In genomic region chr7:100160006-100160405, GRCm38 (mm10) we compare ENCODE assay signal across 8 mouse cellular contexts. TPM values are rescaled to one million over a fixed set of nuclear protein-coding genes. Genes with fewer than 3 reads are reported as not detected.
DNase-seq lines count a peak whose midpoint lies in the region; ATAC-seq and TF ChIP-seq lines count a peak whose summit lies in the region.

No protein-coding gene starts in this region.

- H3K4me1 ChIP-seq in thymus, adult 2 months (replicated peaks; ENCODE audit: control insufficient read depth, insufficient read depth, low read length), result peaks cover 5% of the 10 kb centered on the region
- peaks cover 6% of the 10 kb centered on the region for H3K4me1 ChIP-seq in intestine, embryonic 15.5 days (replicated peaks)
- no peaks in the 10 kb centered on the region for H3K4me1 ChIP-seq in neural tube, embryonic 11.5 days (ENCODE audit: control insufficient read depth, insufficient read depth, low read length)

- DNase-seq in gastrocnemius, postnatal 14 days, result peak; percentile 17
- no peak for DNase-seq in gastrocnemius, postnatal 25 days
- DNase-seq in thymus, adult 2 months, result no peak
- DNase-seq in thymus, postnatal 10 days (ENCODE audit: low spot score in 2 of 2), result no peak
- no peak for DNase-seq in neural tube, embryonic 11.5 days (ENCODE audit: low spot score)
- no peak for DNase-seq in gastrocnemius, adult 18-20 months (ENCODE audit: low spot score)

- TF ChIP-seq POLR2A in thymus, adult 2 months (IDR thresholded peaks at IDR 0.05; ENCODE audit: control insufficient read depth, extremely low read depth, insufficient read depth, low read length, poor library complexity), result no peak

- H3K27ac ChIP-seq in thymus, adult 2 months (ENCODE audit: control insufficient read depth, insufficient read depth, low read length), result no peak overlapping the region
- 0 out of 2 replicates have a peak overlapping the region, but pooled peaks have one; percentile 99 for H3K27ac ChIP-seq in intestine, embryonic 15.5 days
- H3K27ac ChIP-seq in neural tube, embryonic 11.5 days (ENCODE audit: low read depth, low read length), result 0 out of 2 replicates have a peak overlapping the region, but pooled peaks have one; percentile 94

- ATAC-seq in intestine, embryonic 15.5 days, result peak; percentile 9; the same call in 1 of the 2 replicates
- ATAC-seq in neural tube, embryonic 11.5 days (ENCODE audit: insufficient read depth, low FRiP score, low TSS enrichment), result no peak
- no peak for ATAC-seq in inflammation-experienced regulatory T-cells, adult 6 months

- peak overlapping the region; percentile 94 for H3K9ac ChIP-seq in intestine, embryonic 15.5 days
- H3K9ac ChIP-seq in neural tube, embryonic 11.5 days (ENCODE audit: low read length), result peak overlapping the region; percentile 88; the same call in 1 of the 2 replicates

- intact Hi-C loops in gastrocnemius, postnatal 14 days (cut with DNase I; ENCODE audit: low total_unique reads), result no loop called here

- H3K36me3 ChIP-seq in thymus, adult 2 months (ENCODE audit: control insufficient read depth, insufficient read depth, low read length), result no peaks in the 10 kb centered on the region
- H3K36me3 ChIP-seq in intestine, embryonic 15.5 days, result no peaks in the 10 kb centered on the region
- no peaks in the 10 kb centered on the region for H3K36me3 ChIP-seq in neural tube, embryonic 11.5 days (ENCODE audit: control insufficient read depth, insufficient read depth, low read length)

- no peaks in the 10 kb centered on the region for H3K27me3 ChIP-seq in thymus, adult 2 months (ENCODE audit: control insufficient read depth, insufficient read depth, low read length)
- no peaks in the 10 kb centered on the region for H3K27me3 ChIP-seq in intestine, embryonic 15.5 days (replicated peaks)
- H3K27me3 ChIP-seq in neural tube, embryonic 11.5 days (ENCODE audit: control insufficient read depth, insufficient read depth, low read length), result no peaks in the 10 kb centered on the region

- H3K9me3 ChIP-seq in intestine, embryonic 15.5 days, result no peaks in the 10 kb centered on the region
- no peaks in the 10 kb centered on the region for H3K9me3 ChIP-seq in neural tube, embryonic 11.5 days (ENCODE audit: control insufficient read depth, low read length)

- 68% methylated on average over 7 of the region's 7 CpGs for WGBS in thymus, adult 2 months
- WGBS in intestine, embryonic 15.5 days, result 60% methylated on average over 7 of the region's 7 CpGs
- WGBS in neural tube, embryonic 11.5 days, result 74% methylated on average over 7 of the region's 7 CpGs

- peak overlapping the region; percentile 95 for H3K4me2 ChIP-seq in intestine, embryonic 15.5 days (replicated peaks)
- peak overlapping the region; percentile 93 for H3K4me2 ChIP-seq in neural tube, embryonic 11.5 days (ENCODE audit: low read depth)

- no peak for TF ChIP-seq CTCF in thymus, adult 2 months (IDR thresholded peaks at IDR 0.05; ENCODE audit: borderline replicate concordance, control insufficient read depth, extremely low read depth, insufficient read depth, low read length, poor library complexity)

- H3K4me3 ChIP-seq in thymus, adult 2 months (ENCODE audit: control insufficient read depth, insufficient read depth, low read length), result peak overlapping the region; percentile 86; the same call in 1 of the 2 replicates
- H3K4me3 ChIP-seq in intestine, embryonic 15.5 days (replicated peaks), result peak overlapping the region; percentile 94
- H3K4me3 ChIP-seq in neural tube, embryonic 11.5 days (ENCODE audit: low read depth, low read length), result peak overlapping the region; percentile 76

RNA-seq across cellular contexts. Expression of gene Lipt2, which starts 0.9 kb away (rescaled TPM):
- 1 to 10 TPM; 4.7 to 5.9 TPM for total RNA-seq in gastrocnemius, postnatal 14 days (2021)
- 1 to 10 TPM; 4.1 to 4.2 TPM for total RNA-seq in gastrocnemius, postnatal 25 days (2021)
- 4.3 and 4.7 TPM in 2 replicates for polyA plus RNA-seq in thymus, adult 2 months (2012; rRNA removed)
- polyA plus RNA-seq in intestine, embryonic 15.5 days (2015; fragmentation: Nextera tagmentation; extraction: Ambion mirVana), result 21.9 and 23.0 TPM in 2 replicates
- polyA plus RNA-seq in neural tube, embryonic 11.5 days (2014; fragmentation: Nextera tagmentation; extraction: Ambion mirVana), result 22.9 and 24.2 TPM in 2 replicates
- total RNA-seq in gastrocnemius, adult 18-20 months (2021), result 1 to 10 TPM; 3.9 to 4.3 TPM
- under 1 TPM in 2 of 3 experiments, not detected in 1; 0.21 to 0.82 TPM for polyA plus RNA-seq in inflammation-experienced regulatory T-cells, adult 6 months (2017; shearing (Covaris generic))

RNA-seq across cellular contexts. Expression of gene Kcne3, which starts 16.3 kb away (rescaled TPM):
- total RNA-seq in gastrocnemius, postnatal 14 days (2021), result under 1 TPM; 0.59 to 0.60 TPM
- total RNA-seq in gastrocnemius, postnatal 25 days (2021), result under 1 TPM in 1 of 2 experiments, not detected in 1; 0.70 TPM
- 0.97 and 1.7 TPM in 2 replicates for polyA plus RNA-seq in thymus, adult 2 months (2012; rRNA removed)
- polyA plus RNA-seq in intestine, embryonic 15.5 days (2015; fragmentation: Nextera tagmentation; extraction: Ambion mirVana), result 58.7 and 63.1 TPM in 2 replicates
- polyA plus RNA-seq in neural tube, embryonic 11.5 days (2014; fragmentation: Nextera tagmentation; extraction: Ambion mirVana), result 2.4 and 3.8 TPM in 2 replicates
- total RNA-seq in gastrocnemius, adult 18-20 months (2021), result under 1 TPM; 0.39 to 0.55 TPM
- not detected for polyA plus RNA-seq in inflammation-experienced regulatory T-cells, adult 6 months (2017; shearing (Covaris generic))

RNA-seq across cellular contexts. Expression of gene Pold3, which starts 38.6 kb away (rescaled TPM):
- total RNA-seq in gastrocnemius, postnatal 14 days (2021), result 1 to 10 TPM; 5.6 to 6.4 TPM
- total RNA-seq in gastrocnemius, postnatal 25 days (2021), result 1 to 10 TPM; 5.1 to 5.3 TPM
- 21.4 and 22.7 TPM in 2 replicates for polyA plus RNA-seq in thymus, adult 2 months (2012; rRNA removed)
- polyA plus RNA-seq in intestine, embryonic 15.5 days (2015; fragmentation: Nextera tagmentation; extraction: Ambion mirVana), result 52.6 and 54.7 TPM in 2 replicates
- 76.9 and 78.2 TPM in 2 replicates for polyA plus RNA-seq in neural tube, embryonic 11.5 days (2014; fragmentation: Nextera tagmentation; extraction: Ambion mirVana)
- total RNA-seq in gastrocnemius, adult 18-20 months (2021), result 1 to 10 TPM; 4.8 to 5.2 TPM
- polyA plus RNA-seq in inflammation-experienced regulatory T-cells, adult 6 months (2017; shearing (Covaris generic)), result 10 to 100 TPM; 41.8 to 67.3 (median 45.6) TPM

Comparison
In these comparisons a context has a peak if more than half of its experiments do, and no peak if none do; other contexts are left out.
1. RNA of gene Kcne3, which starts 16.3 kb away (polyA plus RNA-seq): 58.7 to 63.1 TPM in intestine, embryonic 15.5 days; 2.4 to 3.8 TPM in neural tube, embryonic 11.5 days, 0.97 to 1.7 TPM in thymus, adult 2 months and not detected in inflammation-experienced regulatory T-cells, adult 6 months; every median in the first group is over 10 times any median in the second.
2. Peak in every context shown above with its lines, with median percentiles within 50 percentile points of each other: H3K4me3 ChIP-seq.